Mouse (Mus musculus) cerebellum, adult 2 months (tissue): Measurements from ENCODE around the gene Fank1. TPM values are rescaled to one million over a fixed set of nuclear protein-coding genes. Genes with fewer than 3 reads are reported as not detected.

Experiments
- DNase-seq, 2 experiments: peaks; one replicate each; pipeline ENCODE4 v3.0.0; 2021
- H3K27ac ChIP-seq: fragments of 200-500 bp; 2 replicates; pipeline ENCODE4 v1.5.1; 2012; ENCODE audit warnings: low read length, control low read depth, inconsistent platforms; ENCODE audit not compliant: insufficient read depth
- H3K27me3 ChIP-seq: fragments of 200-500 bp; 2 replicates; pipeline ENCODE4 v1.6.1; 2012; ENCODE audit warnings: inconsistent platforms, mild to moderate bottlenecking, low read length, moderate library complexity; ENCODE audit not compliant: control insufficient read depth, insufficient read depth
- H3K4me1 ChIP-seq: fragments of 200-500 bp; 2 replicates; pipeline ENCODE4 v1.6.1; 2011; ENCODE audit warnings: low read length; ENCODE audit not compliant: control insufficient read depth, insufficient read depth
- H3K4me3 ChIP-seq: fragments of 200-500 bp; replicated peaks from 2 replicates; pipeline ENCODE3; 2011; ENCODE audit warnings: mild to moderate bottlenecking, low read depth, low read length, control low read depth; ENCODE audit not compliant: insufficient read depth
- CTCF ChIP-seq: fragments of 200-500 bp; IDR thresholded peaks from 2 replicates; pipeline ENCODE4 v1.5.1; 2011; ENCODE audit warnings: low read depth, mild to moderate bottlenecking, control low read depth, low read length, moderate library complexity, borderline replicate concordance; ENCODE audit not compliant: insufficient read depth
- POLR2A ChIP-seq: fragments of 200-500 bp; IDR thresholded peaks from 2 replicates; pipeline ENCODE4 v1.6.1; 2011; ENCODE audit warnings: low read length, control low read depth, borderline replicate concordance; ENCODE audit not compliant: insufficient read depth
- WGBS: fragments of 180-500 bp; shearing (Covaris S2); methylation state at CpG from one replicate; pipeline ENCODE4 v1.1.7; 2018; 5-methylcytosine and 5-hydroxymethylcytosine counted together
- polyA plus RNA-seq: library from polyadenylated mRNA; depleted of rRNA; stranded (reverse); fragments of >200 nt; gene quantifications from 2 replicates; pipeline ENCODE4 v1.2.3, GENCODE M21; 2012; rRNA removed

Gene Fank1
- polyA plus RNA-seq, 1 experiment = 1.5 TPM

DNA sequence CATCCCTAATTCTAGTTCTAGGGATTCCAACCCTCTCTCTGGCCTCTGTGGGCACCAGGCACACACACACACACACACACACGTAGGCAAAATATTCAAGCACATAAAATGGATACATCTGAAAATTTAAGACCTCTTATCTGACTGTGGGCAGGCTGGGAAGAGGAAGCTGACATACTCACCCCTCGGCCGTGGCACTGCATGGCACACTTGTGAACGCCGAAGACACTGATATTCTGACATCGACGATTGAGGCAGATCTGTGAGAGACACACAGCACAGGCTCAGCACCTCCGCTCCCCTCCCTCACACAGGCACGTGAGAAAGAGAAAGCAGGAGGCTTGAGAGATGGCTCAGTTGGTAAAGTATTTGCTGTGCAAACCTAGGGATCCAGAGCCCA lies 139.6 kb downstream of the Fank1 start:
- no peaks in the 10 kb centered on the region for H3K27me3 ChIP-seq
- no peak for TF ChIP-seq POLR2A
- no peak for TF ChIP-seq CTCF
- no peak for DNase-seq
- no peaks in the 10 kb centered on the region for H3K4me1 ChIP-seq
- no peak overlapping the region for H3K4me3 ChIP-seq
- H3K27ac ChIP-seq = no peak overlapping the region
- 91% methylated on average over 9 of the region's 9 CpGs for WGBS

DNA sequence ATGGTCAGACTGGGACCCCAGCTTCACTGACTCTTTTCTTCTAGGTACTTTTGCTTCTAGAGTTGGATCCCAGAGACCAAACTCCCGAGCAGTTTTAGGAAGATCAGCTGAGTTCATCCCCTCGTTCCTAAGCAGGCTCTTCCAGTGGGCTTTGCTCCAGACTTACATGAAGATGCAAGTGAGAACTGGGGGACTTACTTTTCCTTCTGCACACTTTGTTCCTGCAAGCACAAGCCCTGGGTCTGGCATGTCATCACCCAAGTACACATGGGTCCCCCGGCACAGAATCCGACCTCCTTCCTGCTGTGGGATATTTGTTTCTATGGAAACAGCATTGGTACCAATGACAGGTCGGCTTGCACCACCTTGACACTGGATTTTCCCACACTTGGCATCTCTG lies 142.6 kb downstream of the Fank1 start:
- no peaks in the 10 kb centered on the region for H3K4me1 ChIP-seq
- no peak overlapping the region for H3K27ac ChIP-seq
- H3K4me3 ChIP-seq = no peak overlapping the region
- no peak for TF ChIP-seq CTCF
- no peak for TF ChIP-seq POLR2A
- WGBS = 22% methylated on average over 5 of the region's 5 CpGs
- H3K27me3 ChIP-seq = no peaks in the 10 kb centered on the region
- no peak for DNase-seq

DNA sequence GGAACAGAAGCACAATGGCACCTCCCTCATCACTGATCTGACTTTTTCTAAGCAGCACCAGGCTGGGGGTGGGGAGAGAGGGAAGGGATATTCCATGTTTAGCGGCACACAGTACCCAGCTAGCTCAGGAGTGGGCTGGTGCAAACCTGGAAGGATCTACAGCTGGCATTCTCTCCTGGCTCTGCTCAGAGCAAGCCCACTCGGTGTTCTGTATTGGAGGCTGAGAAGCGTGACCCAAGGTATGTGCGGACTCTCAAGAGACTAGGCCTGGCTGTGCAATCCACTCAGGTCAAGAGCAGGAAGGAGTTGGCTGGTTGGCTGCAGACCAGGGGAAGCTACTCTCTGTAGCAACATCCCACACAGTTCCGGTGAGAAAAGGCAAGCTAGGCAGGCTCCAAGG lies 143.3 kb downstream of the Fank1 start:
- no peak for DNase-seq
- Histone ChIP-seq H3K4me3 (no peak overlapping the region), H3K27me3 (no peaks in the 10 kb centered on the region), H3K4me1 (no peaks in the 10 kb centered on the region), H3K27ac (no peak overlapping the region)
- WGBS = 66% methylated on average over 5 of the region's 5 CpGs
- TF ChIP-seq POLR2A (no peak), CTCF (no peak)

DNA sequence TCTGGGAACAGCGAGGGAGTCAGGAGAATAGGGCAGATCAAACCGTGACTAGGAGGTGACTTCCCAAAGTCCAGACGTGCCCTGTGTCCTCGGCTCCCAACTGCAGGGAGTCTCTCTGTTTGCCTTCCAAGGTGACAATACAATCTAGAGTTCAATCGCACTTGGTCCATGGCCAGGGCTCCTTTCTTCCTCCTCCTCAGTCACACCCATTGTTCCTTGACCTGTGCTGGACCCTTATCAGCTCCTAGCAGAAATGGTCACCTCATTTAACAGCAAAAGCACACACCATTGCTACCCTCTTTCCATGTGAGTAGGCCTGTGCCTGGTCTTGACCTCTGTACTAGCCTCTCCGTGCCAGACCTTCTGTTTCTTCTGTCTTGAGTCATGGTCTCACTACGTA lies 144.1 kb downstream of the Fank1 start:
- Histone ChIP-seq H3K4me1 (no peaks in the 10 kb centered on the region), H3K4me3 (no peak overlapping the region), H3K27me3 (no peaks in the 10 kb centered on the region), H3K27ac (no peak overlapping the region)
- no peak for TF ChIP-seq POLR2A
- TF ChIP-seq CTCF = no peak
- no peak for DNase-seq
- 80% methylated on average over 7 of the region's 7 CpGs for WGBS

DNA sequence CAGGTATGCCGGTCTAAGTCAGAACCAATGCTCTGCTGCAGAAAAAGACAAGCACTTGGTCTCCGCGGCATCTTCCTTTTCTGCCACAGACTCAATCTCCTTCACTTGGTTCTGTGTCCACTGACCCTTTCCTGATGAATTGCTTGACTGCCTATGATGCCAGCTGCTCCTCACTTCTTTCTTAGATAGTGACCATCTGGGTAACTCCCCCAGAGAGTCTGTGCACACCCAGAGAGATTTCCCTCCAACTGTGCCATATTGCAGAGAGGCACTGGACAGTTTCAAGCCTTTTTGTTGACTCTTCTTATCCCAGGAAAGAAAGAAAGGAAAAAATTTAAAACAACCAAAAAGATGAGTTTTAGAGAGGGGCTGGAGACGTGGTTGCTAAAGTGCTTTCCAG lies 144.6 kb downstream of the Fank1 start:
- no peaks in the 10 kb centered on the region for H3K4me1 ChIP-seq
- DNase-seq = no peak
- WGBS = 84% methylated on average over 4 of the region's 4 CpGs
- TF ChIP-seq CTCF (no peak), POLR2A (no peak)
- H3K4me3 ChIP-seq = no peak overlapping the region
- no peak overlapping the region for H3K27ac ChIP-seq
- H3K27me3 ChIP-seq = no peaks in the 10 kb centered on the region

DNA sequence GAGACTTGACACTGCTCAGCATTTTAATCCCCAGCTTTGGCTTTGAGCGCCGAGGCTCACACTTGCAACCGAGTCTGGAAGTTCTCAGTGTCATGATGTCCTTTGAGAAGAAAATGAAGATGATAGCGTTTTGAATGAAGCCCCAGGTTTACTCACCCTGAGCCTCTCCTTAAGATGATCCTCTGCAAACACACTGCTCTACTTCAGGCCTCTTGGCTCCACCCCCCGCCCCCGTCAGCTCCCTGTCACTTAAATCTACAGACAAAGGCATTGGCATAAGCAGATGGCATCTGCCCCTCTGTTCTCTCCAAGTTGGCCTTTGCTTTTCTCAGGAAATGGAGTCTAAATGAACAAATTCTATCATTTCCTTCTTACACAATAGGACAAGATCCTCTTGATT lies 147.3 kb downstream of the Fank1 start:
- TF ChIP-seq CTCF = no peak

DNA sequence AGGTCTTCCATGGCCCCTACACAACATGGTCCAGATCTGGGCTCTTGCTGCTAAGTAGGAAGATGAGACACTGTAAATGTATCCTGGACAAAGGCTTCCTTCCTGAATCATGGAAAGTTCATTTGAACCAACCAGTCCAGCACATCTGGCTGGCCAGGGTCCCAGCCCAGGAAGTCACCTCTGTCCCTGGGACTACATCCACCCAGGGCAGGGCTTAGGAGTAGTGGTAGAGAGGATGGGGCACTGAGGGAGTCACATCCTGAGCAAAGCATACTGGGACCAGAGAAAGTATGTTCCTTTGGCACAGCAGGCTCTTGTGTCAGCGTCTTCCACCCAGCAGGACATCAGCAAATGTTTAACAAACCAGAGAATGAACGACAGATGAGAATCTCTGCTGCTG lies 149.1 kb downstream of the Fank1 start:
- no peak overlapping the region for H3K4me3 ChIP-seq
- WGBS = 10% methylated on average over 2 of the region's 2 CpGs
- H3K4me1 ChIP-seq = no peaks in the 10 kb centered on the region
- H3K27me3 ChIP-seq = no peaks in the 10 kb centered on the region
- no peak for TF ChIP-seq POLR2A
- no peak for TF ChIP-seq CTCF
- no peak overlapping the region for H3K27ac ChIP-seq
- DNase-seq = no peak

More for the DNA sequence above, 147.3 kb downstream of the Fank1 start:
- H3K27me3 ChIP-seq = no peaks in the 10 kb centered on the region
- no peak for DNase-seq
- no peaks in the 10 kb centered on the region for H3K4me1 ChIP-seq
- WGBS = 56% methylated on average over 6 of the region's 6 CpGs
- no peak overlapping the region for H3K27ac ChIP-seq
- no peak overlapping the region for H3K4me3 ChIP-seq

DNA sequence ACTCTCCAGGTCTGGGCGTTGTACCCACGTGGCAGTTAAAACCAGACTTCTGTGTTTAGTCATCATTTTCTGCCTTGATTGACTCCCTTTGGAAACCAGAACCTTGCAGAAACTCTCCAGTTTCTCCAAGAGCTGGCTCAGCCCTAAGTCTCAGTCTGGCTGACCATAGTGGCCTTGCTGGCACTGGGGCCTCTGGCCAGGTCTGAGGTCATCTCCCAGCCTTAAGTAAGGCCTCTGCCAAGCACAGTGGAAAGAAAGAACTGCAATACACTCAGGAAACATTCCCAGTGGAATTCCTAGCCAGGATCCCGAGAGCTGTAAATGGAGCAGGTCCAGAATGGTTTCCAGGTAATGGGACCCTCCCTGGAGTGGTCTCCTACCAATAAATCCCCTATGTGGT lies 152.3 kb downstream of the Fank1 start:
- TF ChIP-seq CTCF = no peak
- TF ChIP-seq POLR2A = no peak

More for the DNA sequence above, 152.3 kb downstream of the Fank1 start:
- no peak for DNase-seq
- H3K4me1 ChIP-seq = no peaks in the 10 kb centered on the region
- no peaks in the 10 kb centered on the region for H3K27me3 ChIP-seq
- WGBS = 71% methylated on average over 3 of the region's 3 CpGs
- no peak overlapping the region for H3K4me3 ChIP-seq
- H3K27ac ChIP-seq = no peak overlapping the region

Other genes with a start within 250 kb of the Fank1 start
- gene Tex36, start 174.7 kb upstream of the Fank1 start, polyA plus RNA-seq = 0.35 and 0.41 TPM in 2 replicates
- gene Edrf1, start 139.3 kb upstream of the Fank1 start, polyA plus RNA-seq = 26.3 and 28.3 TPM in 2 replicates
- 0.05 TPM in 1 of 2 replicates, not detected in the other for gene Mmp21, start 96.8 kb upstream of the Fank1 start, polyA plus RNA-seq
- gene Bccip, start 67.5 kb upstream of the Fank1 start, polyA plus RNA-seq = 104 and 111 TPM in 2 replicates
- gene Uros, start 66.8 kb upstream of the Fank1 start, polyA plus RNA-seq = 34.7 and 35.1 TPM in 2 replicates
- 25.3 and 29.6 TPM in 2 replicates for gene Dhx32, start 5.9 kb downstream of the Fank1 start, polyA plus RNA-seq